Comparison of ENCODE assay signal across 23 mouse cellular contexts in genomic region chr2:130279600-130280091, GRCm38 (mm10). TPM values are rescaled to one million over a fixed set of nuclear protein-coding genes. Genes with fewer than 3 reads are reported as not detected.
A peak's percentile ranks its signal among the peaks of the same experiment; 100 is the strongest.
DNase-seq lines count a peak whose midpoint lies in the region; ATAC-seq and TF ChIP-seq lines count a peak whose summit lies in the region.
"Had no signal": no experiment of that assay in that cellular context is flagged by ENCODE, and none has a peak within 500 bp of the region (broad histone marks: within the 10 kb centered on the region; RNA-seq: fewer than 3 reads in every experiment).

No protein-coding gene starts in this region.

- no peak overlapping the region for H3K4me2 ChIP-seq in hindbrain, embryonic 12.5 days (replicated peaks)
- no peak overlapping the region for H3K4me2 ChIP-seq in hindbrain, embryonic 16.5 days (ENCODE audit: low read length)
- no peak overlapping the region for H3K4me2 ChIP-seq in heart, embryonic 12.5 days
- H3K4me2 ChIP-seq: forebrain, embryonic 15.5 days; heart, embryonic 13.5 days had no signal

- no peak overlapping the region for H3K9ac ChIP-seq in hindbrain, embryonic 12.5 days
- no peak overlapping the region for H3K9ac ChIP-seq in hindbrain, embryonic 16.5 days (ENCODE audit: low read depth, low read length)
- no peak overlapping the region for H3K9ac ChIP-seq in ES-Bruce4 (ENCODE audit: low read depth, poor library complexity, severe bottlenecking)
- no peak overlapping the region for H3K9ac ChIP-seq in heart, embryonic 12.5 days
- H3K9ac ChIP-seq: forebrain, embryonic 15.5 days had no signal

- H3K27me3 ChIP-seq in hindbrain, embryonic 12.5 days = no peaks in the 10 kb centered on the region
- no peaks in the 10 kb centered on the region for H3K27me3 ChIP-seq in hindbrain, embryonic 16.5 days (replicated peaks; ENCODE audit: control insufficient read depth, insufficient read depth, low read length)
- H3K27me3 ChIP-seq in ES-Bruce4 (ENCODE audit: control insufficient read depth, insufficient read depth, low read length, poor library complexity, severe bottlenecking) = no peaks in the 10 kb centered on the region
- no peaks in the 10 kb centered on the region for H3K27me3 ChIP-seq in heart, embryonic 12.5 days (replicated peaks)
- H3K27me3 ChIP-seq: forebrain, embryonic 15.5 days; heart, embryonic 13.5 days had no signal

- no peaks in the 10 kb centered on the region for H3K9me3 ChIP-seq in hindbrain, embryonic 12.5 days (replicated peaks)
- no peaks in the 10 kb centered on the region for H3K9me3 ChIP-seq in hindbrain, embryonic 16.5 days (ENCODE audit: control insufficient read depth, low read length)
- H3K9me3 ChIP-seq in ES-Bruce4 (replicated peaks; ENCODE audit: control insufficient read depth, insufficient read depth, low read length, poor library complexity, severe bottlenecking) = no peaks in the 10 kb centered on the region
- H3K9me3 ChIP-seq in heart, embryonic 12.5 days (replicated peaks) = no peaks in the 10 kb centered on the region
- H3K9me3 ChIP-seq: forebrain, embryonic 15.5 days; heart, embryonic 13.5 days had no signal

- TF ChIP-seq CTCF in ES-Bruce4 (IDR thresholded peaks at IDR 0.05; ENCODE audit: low read depth, low read length) = no peak
- TF ChIP-seq CTCF in embryonic fibroblast, embryonic 13.5 days (IDR thresholded peaks at IDR 0.05; ENCODE audit: borderline replicate concordance, insufficient read depth, low read length) = no peak

- H3K4me3 ChIP-seq in hindbrain, embryonic 12.5 days = no peak overlapping the region
- H3K4me3 ChIP-seq in hindbrain, embryonic 16.5 days (ENCODE audit: low read length) = no peak overlapping the region
- no peak overlapping the region for H3K4me3 ChIP-seq in ES-Bruce4 (ENCODE audit: low read depth, low read length)
- no peak overlapping the region for H3K4me3 ChIP-seq in embryonic fibroblast, embryonic 13.5 days (ENCODE audit: insufficient read depth, low read length)
- H3K4me3 ChIP-seq in heart, embryonic 12.5 days = no peak overlapping the region
- H3K4me3 ChIP-seq: forebrain, embryonic 15.5 days; heart, embryonic 13.5 days had no signal

- WGBS in hindbrain, embryonic 12.5 days = 46% methylated on average over 8 of the region's 8 CpGs
- WGBS in hindbrain, embryonic 16.5 days = 50% methylated on average over 8 of the region's 8 CpGs
- 37% methylated on average over 8 of the region's 8 CpGs for WGBS in heart, embryonic 12.5 days

- H3K4me1 ChIP-seq in hindbrain, embryonic 12.5 days = peaks cover 25% of the 10 kb centered on the region
- peaks cover 15% of the 10 kb centered on the region for H3K4me1 ChIP-seq in hindbrain, embryonic 16.5 days (ENCODE audit: control insufficient read depth, insufficient read depth, low read depth, low read length)
- no peaks in the 10 kb centered on the region for H3K4me1 ChIP-seq in ES-Bruce4 (ENCODE audit: control insufficient read depth, insufficient read depth, low read length)
- no peaks in the 10 kb centered on the region; the same call in 1 of the 2 replicates for H3K4me1 ChIP-seq in embryonic fibroblast, embryonic 13.5 days (ENCODE audit: control insufficient read depth, insufficient read depth, low read length)
- H3K4me1 ChIP-seq in heart, embryonic 12.5 days (replicated peaks) = peaks cover 33% of the 10 kb centered on the region

- ATAC-seq in hindbrain, embryonic 12.5 days (ENCODE audit: low FRiP score) = no peak
- ATAC-seq in hindbrain, embryonic 16.5 days = no peak
- ATAC-seq in heart, embryonic 12.5 days (ENCODE audit: insufficient number of reproducible peaks, low FRiP score) = no peak
- ATAC-seq: forebrain, embryonic 15.5 days; hindbrain, postnatal 0 days had no signal

- peak; percentile 46 for DNase-seq in 3134 (ENCODE audit: extremely low read depth, insufficient read length, low spot score)
- DNase-seq in thymus, postnatal 0 days (ENCODE audit: low spot score) = no peak
- no peak for DNase-seq in heart, adult 18-20 months
- DNase-seq: adrenal gland, postnatal 36 days; cerebellum, adult 9-10 months; gastrocnemius, postnatal 36 days; heart, postnatal 36 days; kidney, adult 8-10 months; kidney, postnatal 4 days; left cerebral cortex, postnatal 4 days; lung, adult 2 months; lung, postnatal 36 days; midbrain, embryonic 14.5 days; retina, postnatal 1 day; spleen, adult 18-20 months had no signal

- TF ChIP-seq POLR2A in ES-Bruce4 (IDR thresholded peaks at IDR 0.05; ENCODE audit: insufficient read depth, low read length) = no peak
- 0 out of 2 replicates have a peak, but pooled peaks have one; percentile 35 for TF ChIP-seq POLR2A in embryonic fibroblast, embryonic 13.5 days (IDR thresholded peaks at IDR 0.05; ENCODE audit: low read depth, low read length)

- TF ChIP-seq EP300 in ES-Bruce4 (IDR thresholded peaks at IDR 0.05; ENCODE audit: insufficient read depth, low read depth, low read length) = 0 out of 2 replicates have a peak, but pooled peaks have one; percentile 6

- H3K27ac ChIP-seq in hindbrain, embryonic 12.5 days = 0 out of 2 replicates have a peak overlapping the region, but pooled peaks have one; percentile 0
- no peak overlapping the region for H3K27ac ChIP-seq in hindbrain, embryonic 16.5 days (ENCODE audit: low read depth, low read length)
- no peak overlapping the region for H3K27ac ChIP-seq in ES-Bruce4 (ENCODE audit: insufficient read depth, low read length)
- no peak overlapping the region for H3K27ac ChIP-seq in embryonic fibroblast, embryonic 13.5 days (ENCODE audit: insufficient read depth, low read length)
- H3K27ac ChIP-seq in heart, embryonic 12.5 days (ENCODE audit: poor library complexity, severe bottlenecking) = no peak overlapping the region
- H3K27ac ChIP-seq: forebrain, embryonic 15.5 days; heart, embryonic 13.5 days; hindbrain, postnatal 0 days had no signal

- H3K36me3 ChIP-seq in hindbrain, embryonic 12.5 days = peaks cover 63% of the 10 kb centered on the region
- H3K36me3 ChIP-seq in hindbrain, embryonic 16.5 days (ENCODE audit: control insufficient read depth, insufficient read depth, low read length) = peaks cover 50% of the 10 kb centered on the region
- peaks cover 45% of the 10 kb centered on the region for H3K36me3 ChIP-seq in ES-Bruce4 (ENCODE audit: control insufficient read depth, insufficient read depth, low read length, poor library complexity, severe bottlenecking)
- peaks cover 74% of the 10 kb centered on the region for H3K36me3 ChIP-seq in heart, embryonic 12.5 days

RNA-seq across cellular contexts. Expression of gene Idh3b, which starts 4.7 kb away (rescaled TPM):
- polyA plus RNA-seq in hindbrain, embryonic 12.5 days (2016; fragmentation: Nextera tagmentation; extraction: Ambion mirVana) = 118 and 119 TPM in 2 replicates
- polyA plus RNA-seq in hindbrain, embryonic 16.5 days (2015; fragmentation: Nextera tagmentation; extraction: Ambion mirVana) = 201 and 222 TPM in 2 replicates
- polyA plus RNA-seq in ES-Bruce4 (2011; ENCODE audit: insufficient read depth, insufficient read length, low read depth, missing spikeins) = 158 and 163 TPM in 2 replicates
- polyA plus RNA-seq in embryonic fibroblast, embryonic 13.5 days (2011; ENCODE audit: insufficient read length, low read depth, missing spikeins) = 143 and 156 TPM in 2 replicates
- 218 and 221 TPM in 2 replicates for polyA plus RNA-seq in heart, embryonic 12.5 days (2016; fragmentation: Nextera tagmentation; extraction: Ambion mirVana)
- polyA plus RNA-seq in thymus, postnatal 0 days (2015; fragmentation: Nextera tagmentation; extraction: Ambion mirVana) = 134 and 146 TPM in 2 replicates
- total RNA-seq in heart, adult 18-20 months (2021) = 100 to 1,000 TPM; 811 to 856 TPM

RNA-seq across cellular contexts. Expression of gene Nop56, which starts 5.4 kb away (rescaled TPM):
- polyA plus RNA-seq in hindbrain, embryonic 12.5 days (2016; fragmentation: Nextera tagmentation; extraction: Ambion mirVana) = 262 and 300 TPM in 2 replicates
- 241 and 259 TPM in 2 replicates for polyA plus RNA-seq in hindbrain, embryonic 16.5 days (2015; fragmentation: Nextera tagmentation; extraction: Ambion mirVana)
- 387 and 404 TPM in 2 replicates for polyA plus RNA-seq in ES-Bruce4 (2011; ENCODE audit: insufficient read depth, insufficient read length, low read depth, missing spikeins)
- 163 and 172 TPM in 2 replicates for polyA plus RNA-seq in embryonic fibroblast, embryonic 13.5 days (2011; ENCODE audit: insufficient read length, low read depth, missing spikeins)
- polyA plus RNA-seq in heart, embryonic 12.5 days (2016; fragmentation: Nextera tagmentation; extraction: Ambion mirVana) = 192 and 193 TPM in 2 replicates
- polyA plus RNA-seq in thymus, postnatal 0 days (2015; fragmentation: Nextera tagmentation; extraction: Ambion mirVana) = 322 and 360 TPM in 2 replicates
- 10 to 100 TPM; 29.0 to 40.2 TPM for total RNA-seq in heart, adult 18-20 months (2021)

RNA-seq across cellular contexts. Expression of gene Ebf4, which starts 15.3 kb away (rescaled TPM):
- polyA plus RNA-seq in hindbrain, embryonic 12.5 days (2016; fragmentation: Nextera tagmentation; extraction: Ambion mirVana) = 3.4 TPM in 2 replicates
- polyA plus RNA-seq in hindbrain, embryonic 16.5 days (2015; fragmentation: Nextera tagmentation; extraction: Ambion mirVana) = 3.6 and 4.1 TPM in 2 replicates
- 4.8 and 5.3 TPM in 2 replicates for polyA plus RNA-seq in ES-Bruce4 (2011; ENCODE audit: insufficient read depth, insufficient read length, low read depth, missing spikeins)
- 3.0 and 4.1 TPM in 2 replicates for polyA plus RNA-seq in embryonic fibroblast, embryonic 13.5 days (2011; ENCODE audit: insufficient read length, low read depth, missing spikeins)
- polyA plus RNA-seq in heart, embryonic 12.5 days (2016; fragmentation: Nextera tagmentation; extraction: Ambion mirVana) = 0.91 and 1.2 TPM in 2 replicates
- polyA plus RNA-seq in thymus, postnatal 0 days (2015; fragmentation: Nextera tagmentation; extraction: Ambion mirVana) = 0.12 and 0.15 TPM in 2 replicates
- under 1 TPM; 0.30 to 0.44 TPM for total RNA-seq in heart, adult 18-20 months (2021)
